Mouse (Mus musculus) lung, postnatal 0 days (tissue): ENCODE measurements around the gene Slc13a4. TPM values are rescaled to one million over a fixed set of nuclear protein-coding genes. Genes with fewer than 3 reads are reported as not detected.

ENCODE experiments used
- ATAC-seq: fragments of 200-750 bp; cut with Nextera tagmentation; 2 replicates; pipeline ENCODE4 v1.8.0; 2017; ENCODE audit warnings: moderate library complexity
- DNase-seq: peaks from one replicate; pipeline ENCODE4 v3.0.0-alpha.2; 2016; ENCODE audit warnings: low spot score
- H3K27ac ChIP-seq: fragments of 300-500 bp; sonication (generic); 2 replicates; pipeline ENCODE4 v1.5.1; 2014; ENCODE audit warnings: antibody characterized with exemption, mild to moderate bottlenecking, low read length, mixed read lengths
- H3K27me3 ChIP-seq: fragments of 300-500 bp; sonication (generic); replicated peaks from 2 replicates; pipeline ENCODE4 v1.6.1; 2014; ENCODE audit warnings: low read length, mixed read lengths; ENCODE audit not compliant: insufficient read depth
- H3K36me3 ChIP-seq: fragments of 300-500 bp; sonication (generic); 2 replicates; pipeline ENCODE4 v1.6.1; 2014; ENCODE audit warnings: low read length, mixed read lengths; ENCODE audit not compliant: insufficient read depth
- H3K4me1 ChIP-seq: fragments of 300-500 bp; sonication (generic); 2 replicates; pipeline ENCODE4 v1.6.1; 2014; ENCODE audit warnings: antibody characterized with exemption, low read depth, low read length, mixed read lengths; ENCODE audit not compliant: insufficient read depth
- H3K4me2 ChIP-seq: fragments of 300-500 bp; sonication (generic); replicated peaks from 2 replicates; pipeline ENCODE4 v1.6.1; 2014; ENCODE audit warnings: low read depth, mild to moderate bottlenecking, low read length, moderate library complexity, mixed read lengths
- H3K4me3 ChIP-seq: fragments of 300-500 bp; sonication (generic); 2 replicates; pipeline ENCODE4 v1.5.1; 2014; ENCODE audit warnings: low read depth, low read length
- H3K9ac ChIP-seq: fragments of 300-500 bp; sonication (generic); replicated peaks from 2 replicates; pipeline ENCODE4 v1.6.1; 2014; ENCODE audit warnings: low read depth, mild to moderate bottlenecking
- H3K9me3 ChIP-seq: fragments of 300-500 bp; sonication (generic); 2 replicates; pipeline ENCODE4 v1.6.1; 2016; ENCODE audit warnings: low read length, mixed read lengths
- CTCF ChIP-seq: IDR thresholded peaks from 2 replicates; pipeline ENCODE4 v1.5.1; 2016; ENCODE audit warnings: antibody characterized with exemption, mild to moderate bottlenecking
- EP300 ChIP-seq: IDR thresholded peaks from 2 replicates; pipeline ENCODE4 v1.6.1; 2016; ENCODE audit warnings: antibody characterized with exemption, mild to moderate bottlenecking, control low read depth
- WGBS: fragments of 180-500 bp; shearing (Covaris S2); extraction: QIAGEN DNeasy Blood & Tissue Kit; methylation state at CpG from one replicate; pipeline ENCODE4 v1.1.7; 2014; 5-methylcytosine and 5-hydroxymethylcytosine counted together
- polyA plus RNA-seq: library from polyadenylated mRNA; unstranded; fragments of >200 nt; fragmentation: Nextera tagmentation; extraction: Ambion mirVana; gene quantifications from 2 replicates; pipeline ENCODE4 v1.2.1, GENCODE M21; 2015

Slc13a4 gene
- polyA plus RNA-seq, result 0.79 and 1.0 TPM in 2 replicates

DNA sequence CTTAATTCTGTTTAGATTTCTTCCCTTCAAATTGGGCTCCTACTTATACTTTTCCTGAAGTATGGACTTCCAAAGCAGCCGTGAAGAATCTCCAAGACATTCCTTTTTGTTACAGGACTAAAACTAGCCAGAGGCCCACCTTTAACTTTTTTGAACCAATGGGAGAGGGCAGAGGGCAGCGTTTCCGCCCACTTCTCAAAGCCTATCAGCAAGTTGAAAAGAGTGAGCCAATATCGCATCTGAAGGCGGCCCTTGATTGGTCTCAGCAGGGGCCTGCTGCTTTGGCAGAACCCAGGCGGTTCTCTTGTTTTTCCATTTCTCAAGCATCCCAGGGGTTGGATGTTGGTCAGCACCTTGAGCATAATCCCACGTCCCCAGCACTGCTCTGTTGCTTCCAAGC lies at the start of gene Slc13a4:
Gene Slc13a4 (minus strand): TSS at position 95 of the 400 bp plus-strand sequence.
- no peak within 1 kb of the TSS for H3K9ac ChIP-seq
- no peaks in the 10 kb centered on the region for H3K4me1 ChIP-seq
- H3K27ac ChIP-seq, result no peak within 1 kb of the TSS
- H3K9me3 ChIP-seq, result no peaks in the 10 kb centered on the region
- H3K27me3 ChIP-seq, result no peaks in the 10 kb centered on the region
- H3K4me3 ChIP-seq, result no peak within 1 kb of the TSS
- TF ChIP-seq EP300 (no peak), CTCF (no peak)
- ATAC-seq, result no peak
- no peak within 1 kb of the TSS for H3K4me2 ChIP-seq
- DNase-seq, result no peak
- WGBS, result 33% methylated on average over 7 of the region's 7 CpGs
- no peaks in the 10 kb centered on the region for H3K36me3 ChIP-seq

DNA sequence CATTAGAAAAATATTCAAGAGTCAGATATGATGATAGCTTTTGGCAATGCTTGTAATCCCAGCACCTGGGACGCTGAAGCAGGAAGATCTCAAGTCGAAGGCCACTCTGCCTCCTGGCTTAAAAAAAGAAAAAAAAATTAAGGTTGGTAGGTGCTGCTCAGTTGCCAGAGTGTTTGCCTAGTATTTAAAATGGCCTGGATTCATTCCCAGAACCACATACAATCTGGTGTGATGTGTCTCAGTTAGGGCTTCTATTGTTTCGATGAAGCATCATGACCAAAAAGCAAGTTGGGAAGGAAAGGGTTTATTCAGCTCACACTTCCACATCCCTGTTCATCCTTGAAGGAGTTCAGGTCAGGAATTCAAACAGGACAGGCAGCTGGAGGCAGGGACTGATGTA lies 47.4 kb upstream of the Slc13a4 start:
- Histone ChIP-seq H3K9ac (no peak overlapping the region), H3K27ac (no peak overlapping the region), H3K4me3 (no peak overlapping the region), H3K36me3 (no peaks in the 10 kb centered on the region), H3K4me2 (no peak overlapping the region), H3K27me3 (no peaks in the 10 kb centered on the region), H3K9me3 (no peaks in the 10 kb centered on the region), H3K4me1 (no peaks in the 10 kb centered on the region)
- 92% methylated on average over 3 of the region's 3 CpGs for WGBS
- ATAC-seq (no peak), DNase-seq (no peak)
- no peak for TF ChIP-seq EP300
- TF ChIP-seq CTCF, result no peak

DNA sequence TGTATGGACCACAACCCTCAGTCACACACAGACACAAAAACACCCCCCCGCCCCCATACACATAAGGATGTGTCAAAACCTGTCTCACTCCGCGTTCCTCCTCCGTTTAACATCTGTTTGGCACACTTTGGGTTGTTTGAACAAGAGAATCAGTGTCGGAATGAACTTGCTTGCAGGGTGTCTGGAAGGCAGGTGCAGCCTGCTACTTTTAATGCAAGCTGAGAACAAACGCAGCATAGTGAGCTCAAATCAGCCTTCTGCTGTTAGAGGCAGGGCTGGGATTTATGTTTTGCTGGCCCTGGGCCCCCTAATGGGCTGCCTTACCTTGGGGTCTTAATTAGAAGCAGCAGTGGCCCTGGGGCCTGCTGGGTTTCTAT lies 46.7 kb upstream of the Slc13a4 start:
- WGBS, result 15% methylated on average over 6 of the region's 6 CpGs
- Histone ChIP-seq H3K27me3 (no peaks in the 10 kb centered on the region), H3K9me3 (no peaks in the 10 kb centered on the region), H3K9ac (no peak overlapping the region), H3K4me1 (no peaks in the 10 kb centered on the region), H3K36me3 (no peaks in the 10 kb centered on the region), H3K4me3 (no peak overlapping the region), H3K27ac (no peak overlapping the region), H3K4me2 (no peak overlapping the region)
- no peak for ATAC-seq
- no peak for DNase-seq
- TF ChIP-seq EP300, result no peak
- TF ChIP-seq CTCF, result no peak

- peak; percentile 46 for DNase-seq
- no peaks in the 10 kb centered on the region for H3K27me3 ChIP-seq
- no peaks in the 10 kb centered on the region for H3K9me3 ChIP-seq
- WGBS, result 24% methylated on average over 16 of the region's 18 CpGs
- H3K27ac ChIP-seq, result no peak overlapping the region; the same call in 1 of the 2 replicates
- H3K4me3 ChIP-seq, result no peak overlapping the region
- ATAC-seq, result peak; percentile 45
- H3K36me3 ChIP-seq, result no peaks in the 10 kb centered on the region
- H3K4me2 ChIP-seq, result no peak overlapping the region
- TF ChIP-seq EP300, result no peak
- no peak for TF ChIP-seq CTCF
- H3K4me1 ChIP-seq, result no peaks in the 10 kb centered on the region
- no peak overlapping the region for H3K9ac ChIP-seq
Observed at GRCm38 (mm10) chr6:35353846-35354621, 46.1 kb upstream of the Slc13a4 start.

- no peak overlapping the region for H3K4me2 ChIP-seq
- TF ChIP-seq EP300 (no peak), CTCF (no peak)
- ATAC-seq, result no peak; the same call in none of the 2 replicates
- H3K4me1 ChIP-seq, result no peaks in the 10 kb centered on the region
- no peak overlapping the region for H3K4me3 ChIP-seq
- no peak overlapping the region for H3K27ac ChIP-seq
- no peaks in the 10 kb centered on the region for H3K27me3 ChIP-seq
- 56% methylated on average over 5 of the region's 5 CpGs for WGBS
- no peaks in the 10 kb centered on the region for H3K9me3 ChIP-seq
- DNase-seq, result no peak
- H3K36me3 ChIP-seq, result no peaks in the 10 kb centered on the region
- no peak overlapping the region for H3K9ac ChIP-seq
Observed at GRCm38 (mm10) chr6:35353416-35353815, 45.5 kb upstream of the Slc13a4 start.

DNA sequence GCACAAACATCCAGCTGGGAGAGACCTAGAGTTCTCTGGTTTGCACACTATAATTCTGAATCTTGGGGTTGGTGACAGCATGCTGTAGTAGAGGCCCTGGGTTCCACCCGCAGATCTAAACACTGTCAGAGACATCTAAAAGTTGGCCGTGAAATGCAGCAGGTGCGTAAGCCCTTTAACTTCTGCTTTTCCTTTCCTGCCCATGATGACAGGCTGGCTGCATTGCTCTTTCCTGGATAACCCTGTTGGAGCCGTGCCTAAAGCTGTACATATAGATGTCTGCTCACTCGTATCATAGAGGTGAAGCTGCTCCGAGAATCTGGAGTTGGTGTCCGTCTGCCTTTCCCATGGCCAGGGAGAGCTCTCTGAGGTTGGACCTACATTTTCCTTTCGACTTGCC lies 44.9 kb upstream of the Slc13a4 start:
- Histone ChIP-seq H3K4me2 (no peak overlapping the region), H3K27ac (no peak overlapping the region), H3K4me3 (no peak overlapping the region), H3K36me3 (no peaks in the 10 kb centered on the region), H3K9ac (no peak overlapping the region), H3K9me3 (no peaks in the 10 kb centered on the region), H3K4me1 (no peaks in the 10 kb centered on the region), H3K27me3 (no peaks in the 10 kb centered on the region)
- ATAC-seq (no peak), DNase-seq (no peak)
- no peak for TF ChIP-seq EP300
- WGBS, result 85% methylated on average over 8 of the region's 8 CpGs
